26 mouse cellular contexts compared by ENCODE assay signal in genomic region chr8:3710312-3710711, GRCm38 (mm10). TPM values are rescaled to one million over a fixed set of nuclear protein-coding genes. Genes with fewer than 3 reads are reported as not detected.
"Had no signal": no experiment of that assay in that cellular context is flagged by ENCODE, and none has a peak within 500 bp of the region (broad histone marks: within the 10 kb centered on the region; RNA-seq: fewer than 3 reads in every experiment).

No protein-coding gene starts in this region.

- H3K9ac ChIP-seq: limb, embryonic 12.5 days; limb, embryonic 15.5 days; liver, embryonic 12.5 days; liver, embryonic 15.5 days; stomach, embryonic 15.5 days had no signal

- DNase-seq: kidney, adult 9 months; kidney, postnatal 14 days; kidney, postnatal 4 days; left cerebral cortex, postnatal 4 days; lung, adult 2 months; lung, postnatal 14 days; lung, postnatal 4 days; midbrain, embryonic 14.5 days; thymus, postnatal 25 days had no signal

- H3K36me3 ChIP-seq: limb, embryonic 12.5 days; limb, embryonic 15.5 days; liver, embryonic 12.5 days; liver, embryonic 15.5 days; stomach, embryonic 15.5 days had no signal

- H3K27me3 ChIP-seq: limb, embryonic 12.5 days; limb, embryonic 15.5 days; liver, embryonic 12.5 days; liver, embryonic 15.5 days; stomach, embryonic 15.5 days had no signal

- H3K27ac ChIP-seq: limb, embryonic 12.5 days; limb, embryonic 15.5 days; liver, embryonic 12.5 days; liver, embryonic 15.5 days; stomach, embryonic 15.5 days had no signal

- H3K9me3 ChIP-seq: limb, embryonic 12.5 days; limb, embryonic 15.5 days; liver, embryonic 12.5 days; liver, embryonic 15.5 days; stomach, embryonic 15.5 days had no signal

- H3K4me2 ChIP-seq: limb, embryonic 12.5 days; limb, embryonic 15.5 days; liver, embryonic 12.5 days; liver, embryonic 15.5 days; midbrain, embryonic 11.5 days; stomach, embryonic 15.5 days had no signal

- ATAC-seq: intestine, postnatal 0 days; liver, embryonic 12.5 days had no signal

- H3K4me1 ChIP-seq: limb, embryonic 12.5 days; limb, embryonic 15.5 days; stomach, embryonic 15.5 days had no signal

- H3K4me3 ChIP-seq: limb, embryonic 12.5 days; limb, embryonic 15.5 days; liver, embryonic 12.5 days; liver, embryonic 15.5 days; stomach, embryonic 15.5 days had no signal

RNA-seq across cellular contexts. Expression of gene Clec4g, which starts 10.1 kb away (rescaled TPM):
- total RNA-seq: layer of hippocampus, adult 18-20 months; layer of hippocampus, postnatal 14 days; left cerebral cortex, postnatal 14 days; left cerebral cortex, postnatal 4 days; megakaryocyte-erythroid progenitor cell, adult 5-6 weeks; midbrain, postnatal 0 days had no signal
- polyA plus RNA-seq: intestine, postnatal 0 days; limb, embryonic 12.5 days; limb, embryonic 15.5 days; midbrain, embryonic 11.5 days; midbrain, embryonic 14.5 days; midbrain, postnatal 0 days; neural tube, embryonic 11.5 days; neural tube, embryonic 14.5 days; small intestine, adult 2 months had no signal

RNA-seq across cellular contexts. Expression of gene Fcer2a, which starts 16.3 kb away (rescaled TPM):
- total RNA-seq: layer of hippocampus, adult 18-20 months; layer of hippocampus, postnatal 14 days; left cerebral cortex, adult 8-10 months; left cerebral cortex, postnatal 14 days; left cerebral cortex, postnatal 4 days; midbrain, postnatal 0 days had no signal
- polyA plus RNA-seq: intestine, postnatal 0 days; kidney, embryonic 16.5 days; limb, embryonic 12.5 days; liver, embryonic 12.5 days had no signal

RNA-seq across cellular contexts. Expression of gene Fcor, which starts 38.1 kb away (rescaled TPM):
- polyA plus RNA-seq: small intestine, adult 2 months had no signal

RNA-seq across cellular contexts. Expression of gene Cd209a, which starts 38.5 kb away (rescaled TPM):
- total RNA-seq: layer of hippocampus, postnatal 14 days; left cerebral cortex, postnatal 14 days; left cerebral cortex, postnatal 4 days had no signal
- polyA plus RNA-seq: kidney, embryonic 16.5 days; limb, embryonic 12.5 days; midbrain, embryonic 11.5 days; midbrain, embryonic 14.5 days; midbrain, postnatal 0 days; neural tube, embryonic 11.5 days; neural tube, embryonic 14.5 days had no signal
